Mouse (Mus musculus) monocyte, adult 5-6 weeks (primary cell): ENCODE results near the gene Pole. TPM values are rescaled to one million over a fixed set of nuclear protein-coding genes. Genes with fewer than 3 reads are reported as not detected.

ENCODE experiments used
- ATAC-seq: fragments of 153-309, 156-312 bp; replicated peaks from 2 replicates; pipeline ENCODE4 v1.8.0; 2017; ENCODE audit warnings: mild to moderate bottlenecking; ENCODE audit not compliant: low TSS enrichment, insufficient number of reproducible peaks, severe bottlenecking, poor library complexity, low FRiP score
- total RNA-seq: library from RNA; stranded (forward); fragments of 200-1000, 200-491, 200-594 nt; gene quantifications from 3 replicates; pipeline ENCODE4 v1.2.3, GENCODE M21; 2017

The Pole gene
- total RNA-seq, 1 experiment from 2014 or later: 4.1 TPM

- ATAC-seq: no peak
Measured at GRCm38 (mm10) chr5:110386371-110387330, 100.5 kb downstream of the Pole start.

Other genes with a start within 250 kb of the Pole start
- gene Gm17655, start 213.8 kb upstream of the Pole start, total RNA-seq: 2.0 to 47.1 TPM (median 6.6 TPM) in 3 replicates
- 0.39 to 0.76 TPM in 2 of 3 replicates, not detected in the other for gene Gm35315, start 191.9 kb upstream of the Pole start, total RNA-seq
- 0.10 to 2.3 TPM in 2 of 3 replicates, not detected in the other for gene Plcxd1, start 186.3 kb upstream of the Pole start, total RNA-seq
- gene Gtpbp6, start 178.1 kb upstream of the Pole start, total RNA-seq: 31.9 to 41.2 TPM (median 37.7 TPM) in 3 replicates
- 6.8 to 11.4 TPM (median 11.3 TPM) in 3 replicates for gene Zfp605, start 176.2 kb upstream of the Pole start, total RNA-seq
- 84.6 to 106 TPM (median 89.6 TPM) in 3 replicates for gene Chfr, start 150.5 kb upstream of the Pole start, total RNA-seq
- gene Golga3, start 109.6 kb upstream of the Pole start, total RNA-seq: 26.9 to 50.9 TPM (median 39.0 TPM) in 3 replicates
- gene Ankle2, start 55.3 kb upstream of the Pole start, total RNA-seq: 62.3 to 65.9 TPM (median 64.4 TPM) in 3 replicates
- 23.6 to 27.7 TPM (median 24.7 TPM) in 3 replicates for gene Pgam5, start 16.4 kb upstream of the Pole start, total RNA-seq
- gene Pxmp2, start 120 bp upstream of the Pole start, total RNA-seq: 0.53 to 9.9 TPM (median 2.7 TPM) in 3 replicates
- gene P2rx2, start 56.9 kb downstream of the Pole start, total RNA-seq: not detected in 3 replicates
- gene Lrcol1, start 58.4 kb downstream of the Pole start, total RNA-seq: not detected in 3 replicates
- gene Fbrsl1, start 162.2 kb downstream of the Pole start, total RNA-seq: 18.6 to 30.8 TPM (median 22.1 TPM) in 3 replicates